Mouse (Mus musculus): Measurements from ENCODE around the gene Olfr270.

DNA sequence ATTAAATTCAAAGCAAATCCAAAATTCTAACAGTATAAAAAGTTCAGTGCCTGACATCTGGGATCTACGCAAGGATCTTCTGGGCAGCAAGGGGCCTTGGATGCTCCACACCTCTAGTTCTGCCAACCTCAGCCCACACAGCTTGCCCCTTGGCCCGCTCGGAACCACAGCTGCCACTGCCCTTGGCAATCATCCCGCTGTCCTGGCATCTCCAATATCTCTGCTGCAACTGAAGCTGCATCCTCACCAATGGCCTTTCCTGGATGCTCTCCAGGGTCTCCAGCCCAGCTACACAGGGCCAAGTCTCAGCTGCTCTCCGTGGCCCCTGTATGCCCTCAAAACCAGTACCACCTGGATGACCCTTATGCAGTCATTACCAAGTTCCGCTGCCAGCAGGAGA lies 35.1 kb downstream of the Olfr270 start:
- TF ChIP-seq POLR2A (IDR thresholded peaks at IDR 0.05; ENCODE audit: insufficient read depth, low read length) (no peak), CTCF (IDR thresholded peaks at IDR 0.05; ENCODE audit: low read depth, low read length) (no peak)

All from ES-Bruce4 (cell line).